Mouse (Mus musculus) olfactory bulb, adult 2 months (tissue): ENCODE data around the gene Krt6b.

Experiments
- CTCF ChIP-seq: fragments of 200-500 bp; IDR thresholded peaks from 2 replicates; pipeline ENCODE4 v1.5.1; 2012; ENCODE audit warnings: low read depth, mild to moderate bottlenecking, low read length, moderate library complexity; ENCODE audit not compliant: insufficient read depth
- POLR2A ChIP-seq: fragments of 200-500 bp; IDR thresholded peaks from 2 replicates; pipeline ENCODE4 v1.6.1; 2012; ENCODE audit warnings: mild to moderate bottlenecking, low read depth, low read length, moderate library complexity; ENCODE audit not compliant: insufficient read depth

DNA sequence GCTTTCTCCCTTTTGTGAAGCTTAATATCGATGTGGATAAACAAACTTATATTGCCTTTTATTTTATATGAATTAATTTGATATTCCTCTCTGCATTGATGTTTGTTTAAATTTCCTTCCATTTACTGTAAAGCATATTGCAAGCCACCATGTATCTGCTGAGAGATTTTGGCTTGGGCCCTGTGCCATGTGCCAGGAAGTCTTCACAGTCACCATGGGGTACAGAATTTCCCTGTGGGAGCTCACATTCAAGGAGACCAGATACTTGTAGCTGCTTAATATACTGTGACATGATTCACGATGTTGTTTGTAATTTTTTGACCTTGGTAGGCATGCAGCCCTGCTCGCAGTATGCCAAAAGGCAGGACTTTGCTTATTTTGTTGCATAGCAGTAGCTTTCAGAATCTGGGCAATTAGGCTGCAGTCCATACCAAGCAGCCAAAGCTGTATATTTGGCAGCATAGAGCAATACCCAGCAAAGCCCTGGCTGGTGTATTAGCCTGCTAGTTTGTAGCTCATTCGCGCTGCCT, 27.3 kb downstream of the Krt6b start:
- TF ChIP-seq CTCF (no peak), POLR2A (no peak)
